Mouse (Mus musculus) ES-Bruce4 (cell line): ENCODE results near the gene Yaf2.
A peak's percentile ranks its signal among the peaks of the same experiment; 100 is the strongest.

ENCODE experiments used
- CTCF ChIP-seq: IDR thresholded peaks from one replicate; pipeline ENCODE4 v1.8.1; 2011; ENCODE audit warnings: low read depth, low read length
- EP300 ChIP-seq: IDR thresholded peaks from 2 replicates; pipeline ENCODE4 v1.6.1; 2011; ENCODE audit warnings: low read depth, low read length; ENCODE audit not compliant: insufficient read depth

DNA sequence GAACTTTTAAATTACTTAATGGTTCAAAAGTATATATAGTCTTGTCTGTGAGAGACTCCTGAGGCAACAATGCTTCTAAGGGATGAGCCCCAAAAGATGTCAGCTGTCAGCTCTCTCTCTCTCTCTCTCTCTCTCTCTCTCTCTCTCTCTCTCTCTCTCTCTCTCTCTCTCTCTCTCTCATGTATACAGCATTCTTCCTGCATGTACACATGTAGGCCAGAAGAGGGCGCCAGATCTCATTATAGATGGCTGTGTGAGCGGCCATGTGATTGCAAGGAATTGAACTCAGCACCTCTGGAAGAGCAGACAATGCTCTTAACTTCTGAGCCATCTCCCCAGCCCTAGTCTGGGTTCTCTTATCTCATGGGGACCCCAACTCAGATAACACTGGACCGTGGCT lies 42.4 kb upstream of the Yaf2 start:
- TF ChIP-seq EP300 (no peak), CTCF (peak; percentile 19)
